In genomic region chr13:113550866-113551565, GRCm38 (mm10) we compare ENCODE assay signal across 10 mouse cellular contexts.
DNase-seq lines count a peak whose midpoint lies in the region; ATAC-seq and TF ChIP-seq lines count a peak whose summit lies in the region.
"Had no signal": no experiment of that assay in that cellular context is flagged by ENCODE, and none has a peak within 500 bp of the region (broad histone marks: within the 10 kb centered on the region; RNA-seq: fewer than 3 reads in every experiment).

No protein-coding gene starts in this region.

- DNase-seq in forebrain, embryonic 14.5 days (ENCODE audit: low spot score): peak; percentile 68
- DNase-seq in forebrain, embryonic 10.5 days (ENCODE audit: extremely low spot score, low spot score): no peak
- DNase-seq in 3T3-L1 (ENCODE audit: low read depth, low spot score): peak; percentile 89
- DNase-seq in heart, postnatal 36 days: peak; percentile 33 to 44
- DNase-seq in thymus, postnatal 0 days (ENCODE audit: low spot score): no peak
- DNase-seq in right cerebral cortex, postnatal 10 days (ENCODE audit: low spot score in 2 of 2): no peak
- DNase-seq: thymus, postnatal 4 days had no signal

- H3K36me3 ChIP-seq in forebrain, embryonic 14.5 days (ENCODE audit: control insufficient read depth, insufficient read depth, low read length): no peaks in the 10 kb centered on the region
- no peaks in the 10 kb centered on the region for H3K36me3 ChIP-seq in forebrain, embryonic 10.5 days (replicated peaks)
- H3K36me3 ChIP-seq in neural tube, embryonic 15.5 days: no peaks in the 10 kb centered on the region

- H3K4me2 ChIP-seq in forebrain, embryonic 14.5 days (ENCODE audit: low read length): no peak overlapping the region
- no peak overlapping the region for H3K4me2 ChIP-seq in neural tube, embryonic 15.5 days

- 70% methylated on average over 8 of the region's 8 CpGs for WGBS in forebrain, embryonic 14.5 days
- 76% methylated on average over 8 of the region's 8 CpGs for WGBS in forebrain, embryonic 10.5 days
- WGBS in neural tube, embryonic 15.5 days: 73% methylated on average over 8 of the region's 8 CpGs

- H3K4me3 ChIP-seq in forebrain, embryonic 14.5 days (ENCODE audit: low read depth, low read length): no peak overlapping the region
- no peak overlapping the region for H3K4me3 ChIP-seq in forebrain, embryonic 10.5 days
- no peak overlapping the region for H3K4me3 ChIP-seq in embryonic fibroblast, embryonic 13.5 days (ENCODE audit: insufficient read depth, low read length)
- H3K4me3 ChIP-seq in neural tube, embryonic 15.5 days (replicated peaks): no peak overlapping the region

- H3K27ac ChIP-seq in forebrain, embryonic 14.5 days (ENCODE audit: low read depth, low read length): no peak overlapping the region; the same call in 1 of the 2 replicates
- no peak overlapping the region for H3K27ac ChIP-seq in forebrain, embryonic 10.5 days
- H3K27ac ChIP-seq in embryonic fibroblast, embryonic 13.5 days (ENCODE audit: insufficient read depth, low read length): peak overlapping the region; percentile 71
- H3K27ac ChIP-seq in neural tube, embryonic 15.5 days (replicated peaks): no peak overlapping the region
- H3K27ac ChIP-seq: macrophage had no signal

- ATAC-seq in forebrain, embryonic 14.5 days: peak; percentile 73; the same call in 1 of the 2 replicates
- ATAC-seq in neural tube, embryonic 15.5 days (ENCODE audit: low FRiP score): no peak

- no peaks in the 10 kb centered on the region for H3K27me3 ChIP-seq in forebrain, embryonic 14.5 days (replicated peaks; ENCODE audit: control insufficient read depth, insufficient read depth, low read length)
- H3K27me3 ChIP-seq in forebrain, embryonic 10.5 days (ENCODE audit: poor library complexity, severe bottlenecking): no peaks in the 10 kb centered on the region
- no peaks in the 10 kb centered on the region for H3K27me3 ChIP-seq in neural tube, embryonic 15.5 days (replicated peaks)

- TF ChIP-seq CTCF in embryonic fibroblast, embryonic 13.5 days (IDR thresholded peaks at IDR 0.05; ENCODE audit: borderline replicate concordance, insufficient read depth, low read length): no peak

- no peaks in the 10 kb centered on the region for H3K4me1 ChIP-seq in forebrain, embryonic 14.5 days (ENCODE audit: control insufficient read depth, insufficient read depth, low read length)
- H3K4me1 ChIP-seq in forebrain, embryonic 10.5 days: no peaks in the 10 kb centered on the region
- peaks cover 12% of the 10 kb centered on the region for H3K4me1 ChIP-seq in embryonic fibroblast, embryonic 13.5 days (ENCODE audit: control insufficient read depth, insufficient read depth, low read length)
- H3K4me1 ChIP-seq in neural tube, embryonic 15.5 days: no peaks in the 10 kb centered on the region

- intact Hi-C loops in heart, postnatal 36 days (cut with DNase I): no loop called here

- no peaks in the 10 kb centered on the region for H3K9me3 ChIP-seq in forebrain, embryonic 14.5 days (replicated peaks; ENCODE audit: control insufficient read depth, low read length)
- H3K9me3 ChIP-seq in forebrain, embryonic 10.5 days: no peaks in the 10 kb centered on the region
- H3K9me3 ChIP-seq in neural tube, embryonic 15.5 days (replicated peaks): no peaks in the 10 kb centered on the region

- H3K9ac ChIP-seq in forebrain, embryonic 14.5 days (ENCODE audit: low read length): no peak overlapping the region
- H3K9ac ChIP-seq in neural tube, embryonic 15.5 days (replicated peaks): no peak overlapping the region

- TF ChIP-seq POLR2A in embryonic fibroblast, embryonic 13.5 days (IDR thresholded peaks at IDR 0.05; ENCODE audit: low read depth, low read length): no peak

Comparison
In these comparisons a context has a peak if more than half of its experiments do, and no peak if none do; other contexts are left out.
1. DNase-seq: peak in forebrain, embryonic 14.5 days (single experiment), 3T3-L1 (single experiment) and heart, postnatal 36 days (2 of 2); none in forebrain, embryonic 10.5 days (single experiment), thymus, postnatal 0 days (single experiment) and right cerebral cortex, postnatal 10 days (0 of 2).